Mouse (Mus musculus): ENCODE data around the gene Carf. TPM values are rescaled to one million over a fixed set of nuclear protein-coding genes. Genes with fewer than 3 reads are reported as not detected.
"Not testable (repeated sequence)": the region's sequence is repeated elsewhere in the genome, so short reads cannot be mapped to it uniquely, and the experiment has no call there.

The Carf gene
- polyA plus RNA-seq (2015; fragmentation: Nextera tagmentation; extraction: Ambion mirVana), result 5.1 and 6.5 TPM in 2 replicates

DNA sequence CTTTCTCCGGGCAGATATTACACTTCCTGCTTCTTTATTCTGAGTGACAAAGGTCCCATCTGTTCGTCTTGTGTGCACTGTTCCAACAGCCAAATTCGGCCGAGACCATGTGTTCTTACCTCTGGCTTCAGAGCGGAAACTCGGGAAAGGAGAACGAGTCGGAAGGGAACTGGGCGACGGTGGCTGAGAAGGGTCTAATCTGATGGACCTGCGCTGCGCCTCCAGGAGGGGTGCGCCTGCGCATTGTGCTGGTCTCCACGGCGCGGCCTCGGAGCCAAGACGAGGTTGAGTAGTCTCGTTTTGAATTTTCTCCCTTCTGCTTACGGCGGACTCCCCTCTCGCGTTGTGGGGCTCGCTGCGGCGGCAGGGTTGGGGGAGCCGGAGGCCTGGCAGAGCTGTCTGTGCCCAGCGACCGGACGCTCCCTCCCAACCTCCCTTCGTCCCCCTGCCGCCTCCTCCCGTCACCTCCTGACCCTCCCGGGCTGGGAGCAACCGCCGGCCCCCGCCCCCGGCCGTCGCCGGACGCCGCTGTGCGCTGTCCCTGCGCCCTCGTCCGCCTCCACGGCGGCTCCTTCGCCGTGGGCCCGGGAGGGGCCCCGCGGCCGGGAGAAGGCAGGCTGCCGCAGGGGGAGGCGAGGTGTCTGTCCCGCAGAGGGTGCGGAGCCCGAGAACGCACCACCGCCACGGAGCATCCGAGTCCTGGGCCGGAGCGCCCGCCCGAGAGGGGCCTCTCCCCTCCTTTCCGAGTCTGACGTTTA, at the start of gene Carf, which contains the start of gene Wdr12:
Gene Carf, plus strand, starts transcription at position 224 of the 758 bp plus-strand sequence.
Gene Wdr12, minus strand, starts transcription at position 622 of the 758 bp plus-strand sequence.
- Histone ChIP-seq H3K4me3 (ENCODE audit: low read length) (peak within 1 kb of the TSS; percentile 96), H3K36me3 (ENCODE audit: insufficient read depth, low read length) (peaks cover 11% of the 10 kb centered on the region), H3K4me1 (ENCODE audit: insufficient read depth, low read length) (peaks cover 12% of the 10 kb centered on the region), H3K4me2 (replicated peaks; ENCODE audit: low read depth, low read length) (peak within 1 kb of the TSS; percentile 89), H3K9ac (replicated peaks; ENCODE audit: low read length) (peak within 1 kb of the TSS; percentile 98), H3K27ac (ENCODE audit: low read length) (peak within 1 kb of the TSS; percentile 99), H3K9me3 (ENCODE audit: low read length) (no peaks in the 10 kb centered on the region), H3K27me3 (ENCODE audit: insufficient read depth, low read length) (no peaks in the 10 kb centered on the region)
- whole genome bisulfite sequencing, result under 1% methylated on average over 64 of the region's 71 CpGs
- ATAC-seq (ENCODE audit: low FRiP score, low TSS enrichment), result peak; percentile 97

DNA sequence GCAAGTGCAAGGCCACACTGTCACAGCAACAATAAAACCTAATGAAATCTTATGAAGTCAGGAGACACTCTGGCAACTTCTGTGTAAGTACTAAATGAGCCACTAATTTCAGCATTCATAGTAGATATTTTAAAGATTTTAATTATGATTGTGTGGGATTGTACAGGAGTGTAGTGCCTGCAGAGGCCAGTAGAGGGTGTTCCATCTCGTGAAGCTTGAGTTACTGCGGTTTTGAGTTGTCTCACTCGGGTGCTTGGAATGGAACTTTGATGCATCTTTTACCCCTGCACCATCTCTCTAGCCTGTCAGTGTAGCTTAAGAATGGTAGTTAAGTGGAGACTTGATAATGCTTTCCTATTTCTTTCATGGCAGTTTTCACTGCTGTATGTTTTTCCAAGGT, 43.4 kb upstream of the Carf start:
- 38% methylated on average over 3 of the region's 3 CpGs for WGBS
- no peak for ATAC-seq (ENCODE audit: low FRiP score, low TSS enrichment)

DNA sequence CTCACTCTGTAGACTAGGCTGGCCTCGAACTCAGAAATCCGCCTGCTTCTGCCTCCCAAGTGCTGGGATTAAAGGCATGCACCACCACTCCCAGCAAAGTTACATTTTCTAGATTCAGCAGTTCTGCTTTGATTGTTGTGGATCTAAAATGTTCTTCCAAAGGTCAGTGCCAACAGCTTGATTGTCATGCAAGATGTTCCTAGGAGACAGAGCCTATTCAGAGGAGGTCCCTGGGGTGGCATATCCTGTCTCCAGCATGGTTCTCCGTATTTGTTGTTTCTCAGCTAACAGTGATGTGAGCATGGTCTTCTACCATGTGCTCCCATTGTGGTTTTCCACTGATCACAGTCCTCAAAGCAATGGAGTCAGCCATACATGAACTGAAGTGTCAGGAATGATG, 41.7 kb upstream of the Carf start:
- Histone ChIP-seq H3K9me3 (ENCODE audit: low read length) (no peaks in the 10 kb centered on the region), H3K4me2 (replicated peaks; ENCODE audit: low read depth, low read length) (no peak overlapping the region), H3K4me1 (ENCODE audit: insufficient read depth, low read length) (no peaks in the 10 kb centered on the region), H3K9ac (replicated peaks; ENCODE audit: low read length) (no peak overlapping the region), H3K4me3 (ENCODE audit: low read length) (no peak overlapping the region), H3K36me3 (ENCODE audit: insufficient read depth, low read length) (no peaks in the 10 kb centered on the region), H3K27me3 (ENCODE audit: insufficient read depth, low read length) (no peaks in the 10 kb centered on the region), H3K27ac (ENCODE audit: low read length) (no peak overlapping the region)
- WGBS, result 80% methylated on average over 3 of the region's 3 CpGs
- no peak for ATAC-seq (ENCODE audit: low FRiP score, low TSS enrichment)

More for the DNA sequence above, 43.4 kb upstream of the Carf start:
- H3K36me3 ChIP-seq (ENCODE audit: insufficient read depth, low read length), result no peaks in the 10 kb centered on the region
- no peaks in the 10 kb centered on the region for H3K4me1 ChIP-seq (ENCODE audit: insufficient read depth, low read length)
- no peak overlapping the region for H3K9ac ChIP-seq (replicated peaks; ENCODE audit: low read length)
- no peaks in the 10 kb centered on the region for H3K27me3 ChIP-seq (ENCODE audit: insufficient read depth, low read length)
- H3K4me3 ChIP-seq (ENCODE audit: low read length), result no peak overlapping the region
- no peak overlapping the region for H3K27ac ChIP-seq (ENCODE audit: low read length)
- H3K9me3 ChIP-seq (ENCODE audit: low read length), result no peaks in the 10 kb centered on the region
- no peak overlapping the region for H3K4me2 ChIP-seq (replicated peaks; ENCODE audit: low read depth, low read length)

DNA sequence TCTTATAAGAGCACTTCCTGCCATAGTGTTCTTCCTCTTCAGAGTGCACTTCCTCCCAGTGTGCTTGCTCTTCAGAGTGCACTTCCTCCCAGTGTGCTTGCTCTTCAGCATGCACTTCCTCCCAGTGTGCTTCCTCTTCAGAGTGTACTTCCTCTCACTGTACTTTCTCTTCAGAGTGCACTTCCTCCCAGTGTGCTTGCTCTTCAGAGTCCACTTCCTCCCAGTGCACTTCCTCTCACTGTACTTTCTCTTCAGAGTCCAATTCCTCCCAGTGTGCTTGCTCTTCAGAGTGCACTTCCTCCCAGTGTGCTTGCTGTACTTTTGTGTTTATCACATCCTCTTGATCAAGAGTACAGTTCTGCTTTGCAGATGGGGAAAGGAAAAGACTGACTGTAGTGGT, 27.3 kb upstream of the Carf start:
- ATAC-seq (ENCODE audit: low FRiP score, low TSS enrichment); H3K36me3 ChIP-seq (ENCODE audit: insufficient read depth, low read length); H3K27me3 ChIP-seq (ENCODE audit: insufficient read depth, low read length); H3K4me3 ChIP-seq (ENCODE audit: low read length); H3K4me2 ChIP-seq (replicated peaks; ENCODE audit: low read depth, low read length); H3K4me1 ChIP-seq (ENCODE audit: insufficient read depth, low read length); H3K27ac ChIP-seq (ENCODE audit: low read length); H3K9ac ChIP-seq (replicated peaks; ENCODE audit: low read length); H3K9me3 ChIP-seq (ENCODE audit: low read length): not testable (repeated sequence)

DNA sequence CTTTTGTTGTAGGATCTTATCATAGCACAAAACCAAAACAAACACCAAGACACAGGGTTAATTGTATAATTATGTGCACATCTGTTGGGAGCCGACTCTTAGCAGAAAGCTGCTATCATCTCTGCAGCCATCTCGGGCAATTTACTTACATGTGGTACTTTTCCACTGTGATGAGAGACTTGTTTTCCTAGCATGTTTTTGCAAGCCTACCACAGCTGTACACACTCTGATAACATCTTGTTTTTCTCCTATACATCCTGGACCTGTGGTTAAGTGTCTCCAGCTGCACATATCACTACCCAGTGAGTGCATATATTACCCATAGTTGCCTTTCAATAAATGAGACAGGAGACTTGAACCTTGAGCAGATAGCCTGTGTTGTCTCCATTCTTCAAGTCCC, 23.1 kb upstream of the Carf start:
- H3K36me3 ChIP-seq (ENCODE audit: insufficient read depth, low read length), result peaks cover 26% of the 10 kb centered on the region
- ATAC-seq (ENCODE audit: low FRiP score, low TSS enrichment), result no peak
- no peaks in the 10 kb centered on the region for H3K9me3 ChIP-seq (ENCODE audit: low read length)
- no peaks in the 10 kb centered on the region for H3K4me1 ChIP-seq (ENCODE audit: insufficient read depth, low read length)
- H3K27ac ChIP-seq (ENCODE audit: low read length), result no peak overlapping the region
- no peak overlapping the region for H3K4me3 ChIP-seq (ENCODE audit: low read length)
- no peak overlapping the region for H3K9ac ChIP-seq (replicated peaks; ENCODE audit: low read length)
- WGBS, result 79% methylated on average over 2 of the region's 2 CpGs
- H3K4me2 ChIP-seq (replicated peaks; ENCODE audit: low read depth, low read length), result no peak overlapping the region
- no peaks in the 10 kb centered on the region for H3K27me3 ChIP-seq (ENCODE audit: insufficient read depth, low read length)

DNA sequence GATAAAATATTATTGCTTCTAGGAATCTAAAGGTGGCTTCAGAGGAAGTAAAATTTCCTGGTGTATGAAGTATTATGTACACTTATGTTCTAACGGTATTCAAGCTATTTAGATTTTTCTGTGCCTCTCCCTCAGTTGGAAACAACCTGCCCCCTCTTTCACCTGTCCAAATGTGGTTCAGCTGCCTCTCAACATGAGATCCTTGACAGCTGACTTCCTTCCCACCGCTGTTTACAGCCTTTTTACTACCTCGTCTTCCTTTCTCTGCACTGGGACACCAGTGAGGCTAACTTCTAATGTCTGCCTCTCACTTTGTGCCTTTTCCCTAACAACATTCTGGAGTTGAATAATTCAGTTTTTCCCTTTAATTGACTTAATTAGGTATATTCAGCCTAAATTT, 22.5 kb upstream of the Carf start:
- no peaks in the 10 kb centered on the region for H3K9me3 ChIP-seq (ENCODE audit: low read length)
- no peak overlapping the region for H3K4me2 ChIP-seq (replicated peaks; ENCODE audit: low read depth, low read length)
- H3K4me3 ChIP-seq (ENCODE audit: low read length), result no peak overlapping the region
- no peaks in the 10 kb centered on the region for H3K4me1 ChIP-seq (ENCODE audit: insufficient read depth, low read length)
- H3K9ac ChIP-seq (replicated peaks; ENCODE audit: low read length), result no peak overlapping the region
- 50% methylated on average over 3 of the region's 3 CpGs for WGBS
- no peaks in the 10 kb centered on the region for H3K27me3 ChIP-seq (ENCODE audit: insufficient read depth, low read length)
- peaks cover 26% of the 10 kb centered on the region for H3K36me3 ChIP-seq (ENCODE audit: insufficient read depth, low read length)
- H3K27ac ChIP-seq (ENCODE audit: low read length), result no peak overlapping the region
- no peak for ATAC-seq (ENCODE audit: low FRiP score, low TSS enrichment)

DNA sequence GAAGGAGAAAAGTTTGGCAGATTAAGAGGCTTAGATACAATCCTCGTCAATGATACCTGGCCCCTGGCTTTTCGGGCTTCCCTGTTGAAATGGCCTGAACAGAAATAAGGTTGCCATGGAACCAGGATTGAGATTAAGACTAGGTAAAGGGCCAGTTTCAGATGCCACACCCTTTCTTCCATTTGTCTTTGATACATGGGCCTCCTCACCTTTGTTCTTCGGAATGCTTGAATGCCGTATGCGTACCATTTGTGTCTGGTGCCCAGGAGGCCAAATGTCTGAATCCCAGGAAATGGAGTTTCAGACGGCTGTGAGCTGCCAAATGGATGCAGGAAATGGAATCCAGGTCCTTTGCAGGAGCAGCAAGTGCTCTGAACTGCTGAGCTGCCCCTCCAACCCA, 21.6 kb upstream of the Carf start:
- Histone ChIP-seq H3K36me3 (ENCODE audit: insufficient read depth, low read length) (peaks cover 29% of the 10 kb centered on the region), H3K4me1 (ENCODE audit: insufficient read depth, low read length) (no peaks in the 10 kb centered on the region), H3K4me3 (ENCODE audit: low read length) (no peak overlapping the region), H3K27me3 (ENCODE audit: insufficient read depth, low read length) (no peaks in the 10 kb centered on the region), H3K4me2 (replicated peaks; ENCODE audit: low read depth, low read length) (no peak overlapping the region), H3K27ac (ENCODE audit: low read length) (no peak overlapping the region), H3K9me3 (ENCODE audit: low read length) (no peaks in the 10 kb centered on the region), H3K9ac (replicated peaks; ENCODE audit: low read length) (no peak overlapping the region)
- 71% methylated on average over 6 of the region's 6 CpGs for WGBS
- ATAC-seq (ENCODE audit: low FRiP score, low TSS enrichment), result no peak

DNA sequence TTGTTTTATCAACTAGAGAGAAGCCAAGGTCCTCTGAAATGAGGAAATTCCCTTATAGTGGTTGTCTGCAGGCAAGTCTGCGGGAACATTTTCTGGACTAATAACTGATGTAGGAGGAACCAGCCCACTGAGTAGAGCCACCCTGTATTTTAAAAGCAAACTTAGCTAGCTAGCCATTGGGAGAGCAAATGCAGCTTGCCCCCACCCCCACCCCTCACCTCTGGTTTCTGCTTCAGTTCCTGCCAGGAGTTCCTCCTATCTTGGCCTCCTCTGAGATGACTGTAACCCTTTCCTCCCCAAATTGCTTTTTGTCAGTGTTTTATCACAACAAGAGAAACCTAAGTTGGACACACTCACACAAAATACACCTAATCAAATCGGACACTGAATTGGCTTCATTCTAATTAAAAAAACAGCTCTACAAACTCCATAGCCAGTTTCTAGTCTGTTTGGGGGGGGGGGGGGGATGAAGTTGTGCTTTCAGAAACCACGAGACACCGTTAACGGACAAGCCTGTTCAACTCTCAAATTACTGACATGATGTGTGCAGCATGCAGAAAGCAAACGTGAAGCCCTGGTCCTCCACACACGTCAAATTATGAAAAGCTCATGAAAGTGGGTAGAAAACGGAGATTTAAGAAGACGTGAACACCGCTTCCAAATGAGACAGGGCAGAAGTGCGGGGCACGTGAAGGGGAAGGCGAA, 1.3 kb upstream of the Carf start:
- no peaks in the 10 kb centered on the region for H3K9me3 ChIP-seq (ENCODE audit: low read length)
- no peak for ATAC-seq (ENCODE audit: low FRiP score, low TSS enrichment)

DNA sequence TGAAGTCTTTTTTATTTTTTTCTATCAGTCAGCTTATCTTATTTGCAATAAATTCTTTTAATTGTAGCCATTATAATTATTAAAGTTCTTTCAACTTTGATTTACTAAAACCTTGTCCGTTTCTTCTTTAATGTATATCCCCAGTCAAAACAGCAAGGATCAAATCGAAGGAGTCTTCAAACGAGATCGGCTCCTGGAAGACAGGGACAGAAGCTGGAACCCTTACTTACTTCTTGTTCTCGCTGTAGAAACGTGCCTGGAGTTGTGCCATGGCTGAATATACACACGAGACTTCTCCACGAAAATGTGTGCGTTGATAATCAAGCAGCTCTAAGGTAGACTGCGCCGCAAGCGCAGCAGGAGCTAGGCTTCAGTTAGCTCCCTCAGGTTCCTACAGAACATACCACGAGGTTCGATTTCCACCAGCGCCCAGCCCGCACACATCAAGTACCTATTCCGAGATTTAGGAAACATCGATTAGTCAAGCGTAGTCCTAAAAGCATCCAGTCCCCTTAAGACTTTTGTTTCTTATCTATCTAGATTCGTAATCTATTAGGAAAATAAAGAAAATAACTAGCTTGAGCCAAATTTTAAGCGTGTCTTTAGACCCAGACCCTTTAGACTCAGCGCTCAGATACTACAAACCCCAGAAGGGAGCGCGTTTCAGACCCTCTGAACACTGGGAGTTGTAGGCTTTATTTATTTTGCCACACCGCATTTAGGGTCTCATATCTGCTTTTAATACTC, 597 bp upstream of the Carf start:
- Histone ChIP-seq H3K27ac (ENCODE audit: low read length) (peak overlapping the region; percentile 99), H3K9me3 (ENCODE audit: low read length) (no peaks in the 10 kb centered on the region), H3K27me3 (ENCODE audit: insufficient read depth, low read length) (no peaks in the 10 kb centered on the region), H3K9ac (replicated peaks; ENCODE audit: low read length) (peak overlapping the region; percentile 98), H3K4me2 (replicated peaks; ENCODE audit: low read depth, low read length) (peak overlapping the region; percentile 89), H3K4me1 (ENCODE audit: insufficient read depth, low read length) (peaks cover 12% of the 10 kb centered on the region), H3K36me3 (ENCODE audit: insufficient read depth, low read length) (peaks cover 11% of the 10 kb centered on the region), H3K4me3 (ENCODE audit: low read length) (peak overlapping the region; percentile 96)
- under 1% methylated on average over 25 of the region's 25 CpGs for WGBS
- ATAC-seq (ENCODE audit: low FRiP score, low TSS enrichment), result peak; percentile 92

More for the DNA sequence above, 1.3 kb upstream of the Carf start:
- Histone ChIP-seq H3K36me3 (ENCODE audit: insufficient read depth, low read length) (peaks cover 16% of the 10 kb centered on the region), H3K4me2 (replicated peaks; ENCODE audit: low read depth, low read length) (peak overlapping the region; percentile 89), H3K27me3 (ENCODE audit: insufficient read depth, low read length) (no peaks in the 10 kb centered on the region), H3K27ac (ENCODE audit: low read length) (no peak overlapping the region), H3K4me1 (ENCODE audit: insufficient read depth, low read length) (peaks cover 12% of the 10 kb centered on the region), H3K9ac (replicated peaks; ENCODE audit: low read length) (peak overlapping the region; percentile 98), H3K4me3 (ENCODE audit: low read length) (peak overlapping the region; percentile 96)
- WGBS, result 6% methylated on average over 13 of the region's 13 CpGs

Measured in kidney, embryonic 16.5 days (tissue).